Mouse (Mus musculus) heart, postnatal 0 days (tissue): ENCODE measurements around the gene Znrf2. TPM values are rescaled to one million over a fixed set of nuclear protein-coding genes. Genes with fewer than 3 reads are reported as not detected.
A peak's percentile ranks its signal among the peaks of the same experiment; 100 is the strongest.

Experiments
- ATAC-seq: fragments of 200-750 bp; cut with Nextera tagmentation; 2 replicates; pipeline ENCODE4 v1.8.0; 2017; ENCODE audit warnings: low read depth, moderate number of reproducible peaks, moderate library complexity; ENCODE audit not compliant: insufficient read depth
- DNase-seq: peaks from one replicate; pipeline ENCODE4 v3.0.0-alpha.2; 2016; ENCODE audit warnings: low spot score
- H3K27ac ChIP-seq: fragments of 300-500 bp; sonication (generic); 2 replicates; pipeline ENCODE4 v1.5.1; 2014; ENCODE audit warnings: low read depth, mild to moderate bottlenecking
- H3K27me3 ChIP-seq: fragments of 300-500 bp; sonication (generic); 2 replicates; pipeline ENCODE4 v1.6.1; 2014; ENCODE audit warnings: low read length, mixed read lengths; ENCODE audit not compliant: control insufficient read depth, insufficient read depth
- H3K36me3 ChIP-seq: fragments of 300-500 bp; sonication (generic); replicated peaks from 2 replicates; pipeline ENCODE4 v1.6.1; 2014; ENCODE audit warnings: low read length, mixed read lengths; ENCODE audit not compliant: control insufficient read depth, insufficient read depth
- H3K4me1 ChIP-seq: fragments of 300-500 bp; sonication (generic); 2 replicates; pipeline ENCODE4 v1.6.1; 2014; ENCODE audit warnings: antibody characterized with exemption; ENCODE audit not compliant: control insufficient read depth, insufficient read depth
- H3K4me2 ChIP-seq: fragments of 300-500 bp; sonication (generic); 2 replicates; pipeline ENCODE4 v1.6.1; 2014; ENCODE audit warnings: low read depth, mild to moderate bottlenecking, low read length, moderate library complexity
- H3K4me3 ChIP-seq: fragments of 300-500 bp; sonication (generic); 2 replicates; pipeline ENCODE4 v1.5.1; 2014; ENCODE audit warnings: low read depth, low read length
- H3K9ac ChIP-seq: fragments of 300-500 bp; sonication (generic); replicated peaks from 2 replicates; pipeline ENCODE4 v1.6.1; 2014; ENCODE audit warnings: low read depth, low read length, mixed read lengths
- H3K9me3 ChIP-seq: fragments of 300-500 bp; sonication (generic); replicated peaks from 2 replicates; pipeline ENCODE4 v1.6.1; 2016; ENCODE audit warnings: low read length; ENCODE audit not compliant: control insufficient read depth
- CTCF ChIP-seq: IDR thresholded peaks from 2 replicates; pipeline ENCODE4 v1.5.1; 2016; ENCODE audit warnings: antibody characterized with exemption, control low read depth, low read depth
- EP300 ChIP-seq: IDR thresholded peaks from 2 replicates; pipeline ENCODE4 v1.6.1; 2016; ENCODE audit warnings: antibody characterized with exemption, low read depth
- WGBS: fragments of 180-500 bp; shearing (Covaris S2); extraction: QIAGEN DNeasy Blood & Tissue Kit; methylation state at CpG from one replicate; pipeline ENCODE4 v1.1.7; 2014; 5-methylcytosine and 5-hydroxymethylcytosine counted together
- polyA plus RNA-seq: library from polyadenylated mRNA; unstranded; fragments of >200 nt; fragmentation: Nextera tagmentation; extraction: Ambion mirVana; gene quantifications from 2 replicates; pipeline ENCODE4 v1.2.1, GENCODE M21; 2015
- total RNA-seq: library from RNA; depleted of rRNA; stranded (reverse); fragments of >200 nt; gene quantifications from 2 replicates; pipeline ENCODE4 v1.2.3, GENCODE M21; 2014; ENCODE audit warnings: low replicate concordance; rRNA removed

The Znrf2 gene
- total and polyA plus RNA-seq, 2 experiments from 2014 or later, result 4.3 to 7.1 TPM

DNA sequence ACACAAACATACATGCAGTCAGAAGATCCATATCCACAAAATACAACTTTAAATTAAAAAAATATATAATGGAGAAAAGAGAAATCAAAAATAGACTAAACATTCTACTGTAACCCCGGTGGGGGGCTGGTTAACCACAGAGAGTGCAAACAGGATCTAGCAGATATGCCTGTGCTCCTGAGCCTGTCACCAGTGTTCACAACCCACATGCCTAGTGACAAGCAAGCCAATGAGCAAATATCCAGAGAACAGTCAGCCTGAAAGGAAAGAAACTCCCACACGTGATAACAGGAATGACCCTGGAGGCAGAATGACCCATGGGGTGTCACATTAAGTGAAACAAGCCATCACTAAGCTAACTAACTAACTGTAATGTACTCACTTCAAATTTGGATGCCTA, 119.8 kb downstream of the Znrf2 start:
- WGBS, result 62% methylated on average over 2 of the region's 2 CpGs
- DNase-seq (no peak), ATAC-seq (no peak)
- Histone ChIP-seq H3K27ac (no peak overlapping the region), H3K4me3 (no peak overlapping the region), H3K36me3 (no peaks in the 10 kb centered on the region), H3K27me3 (no peaks in the 10 kb centered on the region), H3K4me2 (no peak overlapping the region), H3K9ac (no peak overlapping the region), H3K4me1 (peaks cover 11% of the 10 kb centered on the region; the same call in 1 of the 2 replicates), H3K9me3 (no peaks in the 10 kb centered on the region)
- TF ChIP-seq EP300 (no peak), CTCF (no peak)

DNA sequence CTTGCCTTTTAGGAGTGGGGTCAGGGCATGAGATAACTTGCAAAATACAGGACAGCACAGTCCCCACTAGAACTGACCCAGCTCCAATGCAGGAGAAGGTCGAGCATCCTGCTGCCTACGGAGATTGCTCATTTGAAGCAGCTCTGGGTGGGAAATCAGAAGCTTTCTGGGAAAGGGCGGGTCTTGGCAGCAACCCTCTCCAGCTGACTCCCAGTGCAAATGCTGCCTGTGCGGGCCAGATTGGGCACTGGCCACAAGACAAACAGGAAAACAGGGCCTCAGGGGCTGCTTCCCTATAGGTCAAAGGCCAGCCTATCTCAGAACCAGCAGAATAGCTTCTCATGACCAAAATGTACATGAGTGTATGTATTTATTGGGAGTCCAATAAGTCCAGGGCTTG, 122.9 kb downstream of the Znrf2 start:
- TF ChIP-seq CTCF (no peak), EP300 (no peak)
- DNase-seq, result peak; percentile 9

DNA sequence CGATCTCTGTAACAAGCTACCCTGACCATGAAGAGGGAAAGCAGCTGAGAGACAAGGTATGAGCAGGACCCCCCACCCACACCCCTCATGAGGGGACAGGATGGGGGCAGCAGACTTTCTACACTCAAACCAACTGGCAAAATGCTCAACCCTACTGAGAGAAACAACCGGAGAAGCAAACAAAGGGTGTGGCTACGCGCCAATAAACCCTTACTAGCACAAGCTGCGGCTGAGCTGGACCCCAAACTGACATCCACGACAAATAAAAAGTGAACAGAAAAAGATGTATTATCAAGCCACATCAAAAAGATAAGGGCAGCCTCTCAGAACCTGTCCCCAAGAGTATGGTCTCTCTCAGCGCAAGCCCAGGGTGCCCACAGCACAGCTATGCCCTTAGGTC, 123.4 kb downstream of the Znrf2 start:
- TF ChIP-seq CTCF, result no peak
- TF ChIP-seq EP300, result no peak

More for the DNA sequence above, 122.9 kb downstream of the Znrf2 start:
- Histone ChIP-seq H3K36me3 (peaks cover 11% of the 10 kb centered on the region), H3K9me3 (no peaks in the 10 kb centered on the region), H3K4me2 (no peak overlapping the region), H3K9ac (no peak overlapping the region), H3K27me3 (peaks cover 19% of the 10 kb centered on the region), H3K4me3 (no peak overlapping the region), H3K4me1 (0 out of 2 replicates have a peak, but pooled peaks cover 3% of the 10 kb centered on the region), H3K27ac (0 out of 2 replicates have a peak overlapping the region, but pooled peaks have one; percentile 6)
- peak; percentile 56; the same call in 1 of the 2 replicates for ATAC-seq
- WGBS, result 39% methylated on average over 4 of the region's 4 CpGs

DNA sequence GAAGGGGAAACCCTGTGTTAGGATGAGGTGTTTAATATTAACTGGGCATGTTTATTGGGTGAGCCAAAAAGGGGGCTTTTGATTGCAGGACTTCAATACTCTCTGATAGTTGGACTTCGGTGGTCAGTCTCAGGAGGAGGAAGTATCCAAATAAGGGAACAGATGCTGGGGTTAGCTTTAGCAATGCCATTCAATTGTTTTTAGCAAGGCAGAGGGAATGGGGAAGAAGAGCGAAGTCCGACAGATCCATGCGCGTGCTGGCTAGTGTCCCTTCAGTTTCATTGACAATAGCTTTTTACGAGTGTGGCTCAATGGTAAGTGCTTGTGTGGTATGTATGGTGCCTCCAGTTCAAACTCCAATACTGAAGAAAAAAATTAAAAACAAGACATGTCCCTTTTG, 124.4 kb downstream of the Znrf2 start:
- no peak overlapping the region for H3K27ac ChIP-seq
- 85% methylated on average over 6 of the region's 6 CpGs for WGBS
- no peak for ATAC-seq
- no peak for TF ChIP-seq EP300
- H3K4me3 ChIP-seq, result no peak overlapping the region
- no peak overlapping the region for H3K4me2 ChIP-seq
- no peak overlapping the region for H3K9ac ChIP-seq
- no peaks in the 10 kb centered on the region for H3K9me3 ChIP-seq
- DNase-seq, result no peak
- H3K36me3 ChIP-seq, result peaks cover 11% of the 10 kb centered on the region
- 0 out of 2 replicates have a peak, but pooled peaks cover 3% of the 10 kb centered on the region for H3K4me1 ChIP-seq
- peaks cover 26% of the 10 kb centered on the region for H3K27me3 ChIP-seq

More for the DNA sequence above, 123.4 kb downstream of the Znrf2 start:
- no peak overlapping the region for H3K9ac ChIP-seq
- no peaks in the 10 kb centered on the region for H3K9me3 ChIP-seq
- ATAC-seq (no peak), DNase-seq (no peak)
- H3K4me3 ChIP-seq, result no peak overlapping the region
- no peak overlapping the region for H3K4me2 ChIP-seq
- peaks cover 11% of the 10 kb centered on the region for H3K36me3 ChIP-seq
- 0 out of 2 replicates have a peak, but pooled peaks cover 3% of the 10 kb centered on the region for H3K4me1 ChIP-seq
- H3K27me3 ChIP-seq, result peaks cover 22% of the 10 kb centered on the region
- WGBS, result 71% methylated on average over 7 of the region's 7 CpGs
- H3K27ac ChIP-seq, result 0 out of 2 replicates have a peak overlapping the region, but pooled peaks have one; percentile 6

Other genes starting within 250 kb of the Znrf2 start
- 6.3 and 10.0 TPM in 2 replicates for gene Plekha8, start 221.8 kb upstream of the Znrf2 start, total RNA-seq
- gene Plekha8, start 221.8 kb upstream of the Znrf2 start, polyA plus RNA-seq, result 5.2 and 5.3 TPM in 2 replicates
- gene Fkbp14, start 219.6 kb upstream of the Znrf2 start, total RNA-seq, result 16.4 and 27.3 TPM in 2 replicates
- 11.8 and 14.2 TPM in 2 replicates for gene Fkbp14, start 219.6 kb upstream of the Znrf2 start, polyA plus RNA-seq
- 5.6 and 15.0 TPM in 2 replicates for gene Mturn, start 135.3 kb upstream of the Znrf2 start, total RNA-seq
- gene Mturn, start 135.3 kb upstream of the Znrf2 start, polyA plus RNA-seq, result 3.2 and 4.2 TPM in 2 replicates
- 6.3 and 8.3 TPM in 2 replicates for gene Nod1, start 155.7 kb downstream of the Znrf2 start, total RNA-seq
- gene Nod1, start 155.7 kb downstream of the Znrf2 start, polyA plus RNA-seq, result 4.2 and 5.1 TPM in 2 replicates
- 0.08 and 0.11 TPM in 2 replicates for gene Ggct, start 176.0 kb downstream of the Znrf2 start, total RNA-seq
- gene Ggct, start 176.0 kb downstream of the Znrf2 start, polyA plus RNA-seq, result 6.4 and 7.0 TPM in 2 replicates
- 81.5 and 103 TPM in 2 replicates for gene Gars, start 221.1 kb downstream of the Znrf2 start, total RNA-seq
- 98.7 and 105 TPM in 2 replicates for gene Gars, start 221.1 kb downstream of the Znrf2 start, polyA plus RNA-seq